Mouse (Mus musculus): ENCODE data around the gene Dynll2. TPM values are rescaled to one million over a fixed set of nuclear protein-coding genes. Genes with fewer than 3 reads are reported as not detected.
"Not testable (repeated sequence)": the region's sequence is repeated elsewhere in the genome, so short reads cannot be mapped to it uniquely, and the experiment has no call there.

Dynll2 gene
- total RNA-seq, 1 experiment from 2014 or later, result 24.9 TPM

GRCm38 (mm10) chr11:87999751-88000150, 12.4 kb upstream of the Dynll2 start:
- no peak for ATAC-seq (replicated peaks; ENCODE audit: low read depth, poor library complexity, severe bottlenecking)

GRCm38 (mm10) chr11:87991806-87992205, 4.5 kb upstream of the Dynll2 start:
- ATAC-seq (replicated peaks; ENCODE audit: low read depth, poor library complexity, severe bottlenecking), result no peak

- ATAC-seq (replicated peaks; ENCODE audit: low read depth, poor library complexity, severe bottlenecking), result no peak
These were observed 528 bp upstream of the Dynll2 start for GRCm38 (mm10) chr11:87987861-87988260.

GRCm38 (mm10) chr11:87986141-87986741, 1.1 kb downstream of the Dynll2 start:
- peak; percentile 33; the same call in 1 of the 2 replicates for ATAC-seq (replicated peaks; ENCODE audit: low read depth, poor library complexity, severe bottlenecking)

- no peak for ATAC-seq (replicated peaks; ENCODE audit: low read depth, poor library complexity, severe bottlenecking)
These were observed 1.7 kb downstream of the Dynll2 start for GRCm38 (mm10) chr11:87985643-87986042.

- ATAC-seq (replicated peaks; ENCODE audit: low read depth, poor library complexity, severe bottlenecking), result no peak
These were observed 2.8 kb downstream of the Dynll2 start for GRCm38 (mm10) chr11:87984571-87984970.

DNA sequence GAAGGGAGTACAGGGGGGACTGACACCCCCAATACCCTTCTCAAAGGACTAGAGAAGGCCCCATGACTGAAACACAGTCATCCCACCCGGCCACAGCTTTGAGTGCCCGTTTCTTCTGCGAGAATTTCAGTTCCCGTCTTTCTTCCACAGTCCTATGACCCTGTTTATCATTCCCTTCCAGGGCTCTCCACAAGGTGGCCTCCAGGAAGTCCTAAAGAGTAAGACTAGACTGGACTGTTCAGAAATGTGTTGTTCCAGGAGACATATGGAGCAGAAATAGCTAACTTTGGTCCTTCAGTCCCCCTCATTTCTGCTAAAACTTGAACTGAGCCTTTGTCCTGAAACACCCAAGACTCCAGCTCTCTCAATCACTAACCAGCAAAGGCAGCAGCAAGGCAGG, 8.4 kb downstream of the Dynll2 start:
- no peak for ATAC-seq (replicated peaks; ENCODE audit: low read depth, poor library complexity, severe bottlenecking)

- not testable (repeated sequence) for ATAC-seq (replicated peaks; ENCODE audit: low read depth, poor library complexity, severe bottlenecking)
These were observed 10.3 kb downstream of the Dynll2 start for GRCm38 (mm10) chr11:87977021-87977420.

GRCm38 (mm10) chr11:87974477-87975181, 12.7 kb downstream of the Dynll2 start:
- ATAC-seq (replicated peaks; ENCODE audit: low read depth, poor library complexity, severe bottlenecking), result peak; percentile 85

GRCm38 (mm10) chr11:87973559-87974305, 13.6 kb downstream of the Dynll2 start:
- ATAC-seq (replicated peaks; ENCODE audit: low read depth, poor library complexity, severe bottlenecking), result peak; percentile 55

DNA sequence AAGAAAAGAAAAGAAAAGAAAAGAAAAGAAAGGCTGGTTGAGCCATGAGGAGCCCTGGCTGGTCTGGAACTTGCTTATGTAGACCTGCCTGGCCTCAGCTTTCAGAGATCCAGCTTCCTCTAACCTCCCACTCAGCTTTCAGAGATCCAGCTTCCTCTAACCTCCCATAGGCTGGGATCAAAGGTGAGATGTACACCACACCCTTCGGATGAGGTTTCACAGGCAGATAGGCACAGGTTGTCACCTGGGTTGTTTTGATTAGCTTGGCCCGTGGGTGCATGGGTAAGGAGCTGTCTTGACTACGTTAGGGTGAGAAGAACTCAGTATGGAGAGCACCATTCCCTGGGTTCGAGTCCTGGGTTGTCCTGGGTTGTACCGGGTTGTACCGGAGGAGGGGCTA, 14.5 kb downstream of the Dynll2 start:
- ATAC-seq (replicated peaks; ENCODE audit: low read depth, poor library complexity, severe bottlenecking), result no peak

DNA sequence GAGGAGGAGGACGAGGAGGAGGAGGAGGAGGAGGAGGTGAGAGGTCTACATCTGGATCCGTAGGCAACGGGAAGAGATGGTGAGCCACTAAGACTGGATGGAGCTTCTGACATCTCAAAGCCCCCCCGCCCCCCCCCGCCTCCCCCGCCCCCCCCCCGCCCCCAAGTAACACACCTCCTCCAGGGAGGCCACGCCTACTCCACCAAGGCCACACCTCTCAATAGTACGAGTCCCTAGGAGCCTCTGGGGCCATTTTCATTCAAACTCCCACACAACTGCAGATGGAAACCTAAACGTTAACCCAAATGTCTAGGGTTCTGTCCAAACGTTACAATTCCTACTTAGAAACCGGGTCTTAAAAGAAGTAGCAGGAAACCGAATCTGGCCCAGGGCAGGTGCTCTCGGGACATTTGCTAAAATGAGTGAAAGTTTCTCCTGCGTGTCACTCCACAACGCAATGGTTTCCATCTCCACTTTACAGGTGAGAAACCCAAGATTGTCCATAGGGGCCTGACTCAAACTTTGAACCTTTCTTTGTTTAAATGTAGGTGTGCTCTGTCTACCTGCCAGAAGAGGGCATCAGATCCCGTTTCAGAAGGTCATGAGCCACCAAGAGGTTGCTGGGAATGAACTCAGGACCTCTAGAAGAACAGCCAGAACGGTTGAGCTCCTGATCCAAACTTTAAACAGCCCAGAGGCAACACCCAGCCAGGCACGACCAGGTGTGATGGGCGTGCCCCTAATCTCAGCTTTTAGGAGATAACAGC, 18.8 kb downstream of the Dynll2 start:
- ATAC-seq (replicated peaks; ENCODE audit: low read depth, poor library complexity, severe bottlenecking), result no peak

DNA sequence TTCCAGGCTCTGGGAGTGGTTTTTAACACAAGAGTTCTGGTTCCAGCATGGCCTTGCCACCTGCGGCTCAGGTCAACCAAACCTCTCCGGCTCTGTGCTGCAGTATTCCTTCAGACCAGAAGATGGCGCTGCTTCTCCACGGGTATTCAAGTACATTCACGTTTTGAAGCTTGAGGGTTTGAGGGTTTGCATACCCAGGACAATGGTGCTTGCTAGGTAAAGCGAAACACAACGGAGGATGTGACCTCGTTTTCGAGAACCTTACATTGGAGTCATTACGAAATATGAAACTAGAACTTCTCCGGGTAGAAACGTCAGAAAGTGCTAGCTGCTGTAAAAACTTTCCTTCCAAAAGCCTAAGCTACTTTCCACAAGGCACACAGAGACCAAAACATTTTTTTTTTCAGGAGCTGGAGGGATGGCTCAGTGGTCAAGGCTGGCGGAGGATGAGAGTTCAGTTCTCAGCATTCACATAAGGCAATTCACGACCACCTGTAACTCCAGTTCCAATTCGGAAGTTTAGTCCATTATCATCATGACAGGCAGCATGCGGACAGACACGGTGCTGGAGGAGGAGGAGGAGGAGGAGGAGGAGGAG, 19.5 kb downstream of the Dynll2 start:
- ATAC-seq (replicated peaks; ENCODE audit: low read depth, poor library complexity, severe bottlenecking), result peak; percentile 92

DNA sequence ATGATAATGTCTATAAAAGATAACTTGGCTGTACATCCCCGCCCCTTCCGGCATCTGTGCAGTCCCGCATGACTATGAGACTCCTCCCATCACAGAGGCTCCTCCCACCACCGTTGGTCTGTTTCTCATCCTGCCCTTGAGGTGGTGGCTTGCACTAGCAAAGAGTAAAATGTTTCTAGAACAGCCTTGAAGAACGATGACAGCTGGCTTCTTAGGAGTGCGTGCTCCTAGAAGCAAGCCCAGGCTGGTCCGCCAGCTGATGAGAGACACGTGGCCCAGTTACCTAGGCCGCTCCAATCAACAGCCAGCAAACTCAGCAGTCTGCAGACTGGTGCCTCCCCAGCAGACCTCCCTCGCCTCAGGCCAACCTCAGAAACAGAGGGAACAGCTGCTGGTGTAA, 21.1 kb downstream of the Dynll2 start:
- no peak for ATAC-seq (replicated peaks; ENCODE audit: low read depth, poor library complexity, severe bottlenecking)

GRCm38 (mm10) chr11:87965293-87965692, 22.0 kb downstream of the Dynll2 start:
- ATAC-seq (replicated peaks; ENCODE audit: low read depth, poor library complexity, severe bottlenecking), result no peak

DNA sequence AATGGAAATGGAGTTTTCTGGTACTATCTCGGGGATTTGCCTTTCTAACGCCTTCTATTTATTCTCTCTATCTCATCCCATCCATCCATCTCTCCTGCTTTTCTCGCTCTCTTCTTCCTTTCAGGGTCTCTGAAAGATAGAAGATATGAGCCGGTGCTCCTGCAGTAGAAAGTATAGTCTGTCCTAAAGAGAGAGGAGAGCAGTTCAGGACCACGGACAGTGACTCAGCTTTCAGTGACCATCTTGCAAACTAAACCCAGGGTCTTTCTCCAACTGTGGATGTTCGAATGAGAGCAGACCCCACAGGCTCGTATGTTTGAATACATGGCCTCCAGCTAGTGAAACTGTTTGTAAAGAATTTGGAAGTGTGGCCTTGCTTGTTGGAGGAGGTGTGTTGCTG, 30.3 kb downstream of the Dynll2 start:
- no peak for ATAC-seq (replicated peaks; ENCODE audit: low read depth, poor library complexity, severe bottlenecking)

DNA sequence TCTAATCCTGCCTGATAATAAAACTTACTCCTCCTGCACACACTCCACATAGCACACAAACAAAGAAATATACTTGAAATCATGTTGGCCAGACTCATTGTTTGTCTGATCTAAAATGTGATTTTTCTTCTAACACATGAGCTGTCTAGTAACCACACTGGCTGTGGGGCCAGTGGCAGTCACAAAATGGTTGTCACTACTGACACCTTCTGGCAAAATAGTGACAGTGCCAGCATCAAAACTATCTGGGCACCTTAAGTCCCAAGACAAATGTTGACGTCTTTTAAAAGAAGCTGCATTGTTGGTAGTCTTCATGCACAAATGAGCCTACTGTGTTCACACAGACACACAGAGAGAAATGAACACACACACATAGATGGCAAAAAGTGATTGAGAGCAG, 32.2 kb downstream of the Dynll2 start:
- peak; percentile 80 for ATAC-seq (replicated peaks; ENCODE audit: low read depth, poor library complexity, severe bottlenecking)

DNA sequence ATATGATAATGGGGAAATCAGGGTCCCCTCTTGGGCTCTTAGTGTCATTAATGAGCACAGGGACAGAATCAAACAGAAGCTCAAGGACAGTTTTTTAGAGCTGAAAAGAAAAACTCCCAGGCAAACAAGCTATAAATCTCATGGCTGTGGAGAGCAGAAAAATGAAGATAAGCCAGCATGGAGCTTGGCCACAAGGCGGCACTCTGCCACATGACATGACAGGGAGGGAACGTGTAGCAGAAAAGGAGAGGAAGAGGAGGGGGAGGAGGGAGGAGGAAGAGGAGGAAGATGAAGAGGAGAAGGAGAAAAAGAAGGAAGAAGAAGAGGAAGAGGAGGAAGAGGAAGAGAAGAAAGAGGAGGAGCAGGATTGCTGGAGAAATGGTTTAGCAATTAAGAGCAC, 37.3 kb downstream of the Dynll2 start:
- ATAC-seq (replicated peaks; ENCODE audit: low read depth, poor library complexity, severe bottlenecking), result 0 out of 2 replicates have a peak, but pooled peaks have one; percentile 54

GRCm38 (mm10) chr11:87935467-87935866, 51.9 kb downstream of the Dynll2 start:
- ATAC-seq (replicated peaks; ENCODE audit: low read depth, poor library complexity, severe bottlenecking), result no peak

DNA sequence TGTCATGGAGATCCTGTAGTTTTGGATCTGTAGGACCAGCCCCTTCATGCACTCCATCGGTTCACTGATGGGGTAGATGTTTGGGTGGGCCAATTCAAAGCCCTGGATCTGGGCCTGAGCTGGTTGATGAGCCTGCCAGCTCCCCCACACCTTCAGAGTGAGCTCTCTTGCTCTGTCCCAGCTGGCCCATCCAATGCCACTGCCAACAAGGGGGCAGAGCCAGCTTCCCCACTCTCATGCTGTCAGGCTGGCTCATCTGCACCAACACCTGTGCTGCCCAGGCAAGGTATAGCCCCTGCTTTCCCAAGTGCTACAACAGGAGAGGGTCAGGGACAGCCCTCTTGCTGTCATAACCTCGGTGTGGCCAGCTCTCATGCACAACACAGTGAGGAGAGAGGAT, 53.6 kb downstream of the Dynll2 start:
- no peak for ATAC-seq (replicated peaks; ENCODE audit: low read depth, poor library complexity, severe bottlenecking)
